Mouse (Mus musculus) heart, embryonic 13.5 days (tissue): Measurements from ENCODE around the gene Ccdc113. TPM values are rescaled to one million over a fixed set of nuclear protein-coding genes. Genes with fewer than 3 reads are reported as not detected.

Experiments
- ATAC-seq: fragments of 200-750 bp; cut with Nextera tagmentation; 2 replicates; pipeline ENCODE4 v1.8.0; 2017; ENCODE audit warnings: moderate TSS enrichment; ENCODE audit not compliant: insufficient number of reproducible peaks, low FRiP score, low TSS enrichment; ENCODE audit errors: extremely low read depth
- H3K27ac ChIP-seq: fragments of 300-500 bp; sonication (generic); replicated peaks from 2 replicates; pipeline ENCODE4 v1.5.1; 2015; ENCODE audit warnings: moderate library complexity, mild to moderate bottlenecking, inconsistent platforms
- H3K27me3 ChIP-seq: fragments of 300-500 bp; sonication (generic); replicated peaks from 2 replicates; pipeline ENCODE4 v1.6.1; 2015; ENCODE audit warnings: mild to moderate bottlenecking, inconsistent platforms
- H3K36me3 ChIP-seq: fragments of 300-500 bp; sonication (generic); 2 replicates; pipeline ENCODE4 v1.6.1; 2015; ENCODE audit warnings: mild to moderate bottlenecking, inconsistent platforms
- H3K4me1 ChIP-seq: fragments of 300-500 bp; sonication (generic); 2 replicates; pipeline ENCODE4 v1.6.1; 2015; ENCODE audit warnings: inconsistent platforms
- H3K4me2 ChIP-seq: fragments of 300-500 bp; sonication (generic); 2 replicates; pipeline ENCODE4 v1.6.1; 2015; ENCODE audit warnings: inconsistent platforms, mild to moderate bottlenecking, moderate library complexity
- H3K4me3 ChIP-seq: fragments of 300-500 bp; sonication (generic); 2 replicates; pipeline ENCODE4 v1.5.1; 2015; ENCODE audit warnings: moderate library complexity, mild to moderate bottlenecking, inconsistent platforms
- H3K9ac ChIP-seq: fragments of 300-500 bp; sonication (generic); 2 replicates; pipeline ENCODE4 v1.6.1; 2015; ENCODE audit warnings: inconsistent platforms, mild to moderate bottlenecking, moderate library complexity
- H3K9me3 ChIP-seq: fragments of 300-500 bp; sonication (generic); 2 replicates; pipeline ENCODE4 v1.6.1; 2016; ENCODE audit warnings: inconsistent platforms
- WGBS: fragments of 180-500 bp; shearing (Covaris S2); methylation state at CpG from one replicate; pipeline ENCODE4 v1.1.7; 2015; ENCODE audit warnings: mixed read lengths; 5-methylcytosine and 5-hydroxymethylcytosine counted together
- polyA plus RNA-seq: library from polyadenylated mRNA; unstranded; fragments of >200 nt; fragmentation: Nextera tagmentation; extraction: Ambion mirVana; gene quantifications from 2 replicates; pipeline ENCODE4 v1.2.1, GENCODE M21; 2015

Gene Ccdc113
- polyA plus RNA-seq, result 2.2 and 2.4 TPM in 2 replicates

DNA sequence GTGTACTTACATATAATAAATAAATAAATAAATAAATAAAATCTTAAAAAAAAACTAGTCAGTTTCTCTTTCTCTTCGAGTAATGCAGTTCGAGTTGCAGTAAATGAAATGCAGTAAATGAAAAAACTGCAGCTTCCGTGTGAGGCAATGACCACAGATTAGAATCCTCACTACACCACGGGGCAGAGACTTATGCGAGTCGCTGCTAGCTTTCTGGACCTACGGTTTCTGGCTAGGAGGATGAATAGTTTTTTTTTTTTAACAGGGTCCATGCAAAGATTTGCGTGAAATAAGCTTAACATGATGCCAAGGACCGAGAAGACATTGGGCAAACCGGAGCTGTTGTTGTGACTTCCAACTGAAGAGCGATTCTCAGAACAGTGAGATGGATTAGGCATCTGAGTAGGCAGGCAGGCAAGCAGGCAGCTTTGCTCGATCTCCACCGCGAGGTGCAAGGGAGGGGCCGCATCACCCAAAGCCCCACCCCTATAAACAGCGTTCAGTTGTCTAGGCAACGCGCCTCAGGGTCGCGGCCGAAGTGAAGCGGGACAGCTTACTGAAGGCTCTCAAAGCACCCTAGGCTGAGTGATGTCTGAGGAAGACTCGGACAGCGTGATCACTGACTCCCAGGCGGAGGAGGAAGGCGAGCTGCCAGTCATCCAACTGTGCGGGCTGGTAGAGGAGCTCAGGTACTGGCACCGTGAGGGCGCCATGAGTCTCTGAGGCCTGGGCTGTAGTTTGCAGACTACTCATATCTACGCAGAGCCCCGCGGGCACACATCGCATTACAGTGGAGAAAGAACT, at the start of gene Ccdc113:
TSS of gene Ccdc113 (plus strand) at position 502 of the 804 bp plus-strand sequence.
- no peaks in the 10 kb centered on the region for H3K27me3 ChIP-seq
- 5% methylated on average over 33 of the region's 33 CpGs for WGBS

DNA sequence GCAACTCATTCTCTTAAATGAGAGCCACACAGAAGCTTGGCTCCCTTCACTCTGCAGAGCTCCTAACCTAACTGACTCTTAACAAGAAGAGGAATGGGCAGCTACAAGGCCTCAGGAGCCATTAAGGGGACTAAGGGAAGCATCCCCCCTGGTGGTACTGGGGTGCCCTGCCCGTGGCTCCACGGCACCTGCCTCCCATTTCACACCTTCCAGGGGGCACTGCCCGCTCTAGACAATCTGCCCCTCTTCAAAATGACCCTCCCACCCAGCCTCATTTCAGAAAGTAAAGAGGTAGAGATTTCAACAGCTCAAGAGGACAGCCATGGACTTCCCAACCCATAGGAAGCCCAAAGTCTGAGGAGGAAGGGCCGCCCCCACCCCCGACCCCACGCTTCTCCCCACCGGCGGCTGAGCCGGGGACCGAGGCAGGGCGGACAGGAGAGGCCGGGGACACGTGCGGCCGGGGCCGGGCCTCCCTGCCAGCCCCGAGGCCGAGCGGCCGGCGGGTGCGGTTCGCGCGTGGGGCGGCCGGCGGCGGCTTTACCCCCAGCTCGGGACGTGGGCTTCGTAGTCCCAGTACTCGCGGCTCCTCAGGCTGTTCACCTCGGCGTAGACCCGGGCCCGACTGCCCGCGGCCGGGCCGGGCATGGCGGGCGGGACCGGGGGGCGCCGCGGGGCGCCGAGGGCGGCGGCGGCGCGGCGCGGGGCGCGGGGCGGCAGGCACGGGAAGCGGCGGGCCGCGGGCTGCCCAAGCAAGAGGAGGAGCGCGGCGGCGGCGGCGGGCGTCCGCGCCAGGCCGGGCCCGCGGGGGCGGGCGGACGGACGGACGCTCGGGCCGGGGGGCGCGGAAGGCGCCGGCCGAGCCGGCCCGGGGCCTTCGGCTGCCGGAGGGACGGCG, 45.8 kb upstream of the Ccdc113 start:
- Histone ChIP-seq H3K4me3 (peak overlapping the region; percentile 98), H3K9ac (peak overlapping the region; percentile 99)
- WGBS, result under 1% methylated on average over 55 of the region's 95 CpGs

More for the DNA sequence above, at the start of gene Ccdc113:
- peak; percentile 72; the same call in 1 of the 2 replicates for ATAC-seq
- no peaks in the 10 kb centered on the region for H3K9me3 ChIP-seq
- H3K4me1 ChIP-seq, result peaks cover 6% of the 10 kb centered on the region; the same call in 1 of the 2 replicates
- 0 out of 2 replicates have a peak within 1 kb of the TSS, but pooled peaks have one; percentile 24 for H3K27ac ChIP-seq
- peak within 1 kb of the TSS; percentile 77 for H3K9ac ChIP-seq
- peak within 1 kb of the TSS; percentile 79 for H3K4me2 ChIP-seq
- H3K4me3 ChIP-seq, result peak within 1 kb of the TSS; percentile 62
- H3K36me3 ChIP-seq, result no peaks in the 10 kb centered on the region

DNA sequence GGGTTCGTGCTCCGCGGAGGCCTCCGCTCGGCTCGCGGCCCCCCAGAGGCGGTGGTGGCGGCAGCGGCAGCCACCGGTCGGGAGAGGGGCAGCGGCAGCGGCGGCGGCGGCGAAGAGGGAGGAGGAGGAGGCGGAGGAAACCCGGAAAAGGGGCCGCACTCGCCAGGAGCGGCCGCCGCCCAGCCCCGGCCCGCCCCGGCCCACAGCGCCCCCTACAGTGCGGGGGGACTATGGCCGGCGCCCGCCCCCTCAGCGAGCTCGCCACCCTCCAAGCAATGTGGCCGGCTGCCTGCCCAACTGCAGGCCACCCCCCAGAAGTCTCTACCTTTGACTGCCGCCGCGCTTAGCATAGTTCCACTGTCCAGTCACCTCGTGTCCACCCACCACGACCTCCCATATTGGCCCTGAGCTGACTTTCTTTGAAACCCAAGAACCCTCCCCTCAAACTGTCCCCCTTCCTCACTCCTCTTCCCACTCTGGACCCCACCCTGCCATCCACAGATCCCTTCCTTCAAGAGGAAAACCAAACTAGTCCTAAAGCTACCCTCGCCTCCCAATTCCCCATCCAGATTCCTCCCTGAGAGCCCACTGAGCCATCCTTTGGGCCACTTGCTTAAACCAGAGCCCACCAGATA, 45.1 kb upstream of the Ccdc113 start:
- ATAC-seq, result peak; percentile 74
- Histone ChIP-seq H3K4me1 (peaks cover 21% of the 10 kb centered on the region), H3K9me3 (no peaks in the 10 kb centered on the region), H3K27me3 (no peaks in the 10 kb centered on the region), H3K4me3 (peak overlapping the region; percentile 98), H3K9ac (peak overlapping the region; percentile 99), H3K27ac (peak overlapping the region; percentile 66; the same call in 1 of the 2 replicates), H3K36me3 (peaks cover 31% of the 10 kb centered on the region), H3K4me2 (peak overlapping the region; percentile 90)
- WGBS, result 4% methylated on average over 7 of the region's 42 CpGs

More for the DNA sequence above, 45.8 kb upstream of the Ccdc113 start:
- Histone ChIP-seq H3K4me1 (peaks cover 21% of the 10 kb centered on the region), H3K4me2 (peak overlapping the region; percentile 90), H3K36me3 (peaks cover 39% of the 10 kb centered on the region), H3K27me3 (no peaks in the 10 kb centered on the region), H3K9me3 (no peaks in the 10 kb centered on the region), H3K27ac (peak overlapping the region; percentile 66)
- ATAC-seq, result peak; percentile 48; the same call in 1 of the 2 replicates

DNA sequence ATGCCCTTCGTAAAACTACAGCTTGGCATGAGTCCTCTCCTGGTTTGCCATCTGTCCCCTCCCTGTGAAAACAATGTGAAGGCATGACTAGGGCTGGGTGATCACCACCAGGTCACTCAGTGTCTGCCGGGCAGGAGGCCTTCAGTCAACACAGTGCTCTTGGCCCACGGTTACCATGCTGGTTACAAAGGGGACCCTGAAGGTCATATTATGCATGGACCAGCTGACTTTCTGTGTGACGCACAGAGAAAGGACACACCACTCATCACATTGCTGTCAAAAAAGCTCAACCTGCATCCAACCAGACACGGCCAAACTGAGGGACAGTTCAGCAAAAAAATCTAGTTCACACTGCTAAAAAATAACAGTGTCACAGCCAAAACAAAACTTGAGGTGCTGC, 43.9 kb upstream of the Ccdc113 start, which contains the start of gene Csnk2a2:
TSS of gene Csnk2a2 (minus strand) at position 34 of the 400 bp plus-strand sequence.
- Histone ChIP-seq H3K4me3 (peak within 1 kb of the TSS; percentile 98), H3K9ac (peak within 1 kb of the TSS; percentile 99), H3K36me3 (peaks cover 19% of the 10 kb centered on the region), H3K9me3 (no peaks in the 10 kb centered on the region), H3K27ac (no peak within 1 kb of the TSS), H3K4me1 (peaks cover 21% of the 10 kb centered on the region), H3K27me3 (no peaks in the 10 kb centered on the region), H3K4me2 (peak within 1 kb of the TSS; percentile 90)
- ATAC-seq, result no peak
- WGBS, result 71% methylated on average over 5 of the region's 5 CpGs

DNA sequence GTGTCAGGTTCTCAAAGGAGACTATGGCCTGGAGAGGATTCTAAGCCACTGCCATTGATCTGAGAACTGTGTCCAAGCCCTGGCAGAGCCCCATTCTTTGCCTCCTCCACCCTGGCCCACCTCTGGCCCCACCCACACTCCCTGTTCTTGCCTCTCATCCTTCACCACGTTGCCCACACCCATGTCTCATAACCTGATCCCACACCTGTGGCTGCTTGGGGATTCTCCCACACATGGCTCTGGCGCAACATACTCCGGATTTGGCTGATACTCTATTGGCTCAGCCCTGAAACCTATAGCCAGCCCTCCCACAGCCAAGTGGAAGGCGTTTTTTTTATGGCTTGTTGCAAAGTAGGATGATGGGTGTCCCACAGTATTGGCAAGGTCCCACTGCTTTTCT, 41.8 kb upstream of the Ccdc113 start:
- Histone ChIP-seq H3K9me3 (no peaks in the 10 kb centered on the region), H3K27me3 (no peaks in the 10 kb centered on the region), H3K4me2 (no peak overlapping the region), H3K36me3 (no peaks in the 10 kb centered on the region), H3K4me3 (no peak overlapping the region), H3K4me1 (peaks cover 15% of the 10 kb centered on the region), H3K9ac (no peak overlapping the region), H3K27ac (no peak overlapping the region)
- ATAC-seq, result no peak
- WGBS, result 61% methylated on average over 4 of the region's 4 CpGs

DNA sequence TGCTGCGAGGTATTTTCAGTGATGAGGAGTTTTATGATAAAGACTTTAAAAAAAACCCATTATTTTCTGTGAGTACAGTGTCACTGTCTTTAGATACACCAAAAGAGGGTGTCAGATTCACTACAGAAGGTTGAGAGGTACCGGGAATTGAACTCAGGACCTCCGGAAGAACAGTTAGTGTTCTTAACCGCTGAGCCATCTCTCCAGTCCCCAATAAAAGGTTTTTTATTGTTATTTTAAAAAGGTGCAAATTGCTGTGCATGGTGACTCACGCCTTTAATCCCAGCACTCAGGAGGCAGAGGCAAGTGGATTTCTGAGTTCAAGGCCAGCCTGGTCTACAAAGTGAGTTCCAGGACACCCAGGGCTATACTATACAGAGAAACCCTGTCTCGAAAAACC, 38.4 kb upstream of the Ccdc113 start:
- no peaks in the 10 kb centered on the region for H3K9me3 ChIP-seq
- 75% methylated on average over 6 of the region's 6 CpGs for WGBS
- no peak for ATAC-seq
- no peak overlapping the region for H3K4me2 ChIP-seq
- H3K4me3 ChIP-seq, result no peak overlapping the region
- H3K4me1 ChIP-seq, result peaks cover 6% of the 10 kb centered on the region; the same call in 1 of the 2 replicates
- no peaks in the 10 kb centered on the region for H3K27me3 ChIP-seq
- H3K27ac ChIP-seq, result no peak overlapping the region
- no peak overlapping the region for H3K9ac ChIP-seq
- no peaks in the 10 kb centered on the region for H3K36me3 ChIP-seq

DNA sequence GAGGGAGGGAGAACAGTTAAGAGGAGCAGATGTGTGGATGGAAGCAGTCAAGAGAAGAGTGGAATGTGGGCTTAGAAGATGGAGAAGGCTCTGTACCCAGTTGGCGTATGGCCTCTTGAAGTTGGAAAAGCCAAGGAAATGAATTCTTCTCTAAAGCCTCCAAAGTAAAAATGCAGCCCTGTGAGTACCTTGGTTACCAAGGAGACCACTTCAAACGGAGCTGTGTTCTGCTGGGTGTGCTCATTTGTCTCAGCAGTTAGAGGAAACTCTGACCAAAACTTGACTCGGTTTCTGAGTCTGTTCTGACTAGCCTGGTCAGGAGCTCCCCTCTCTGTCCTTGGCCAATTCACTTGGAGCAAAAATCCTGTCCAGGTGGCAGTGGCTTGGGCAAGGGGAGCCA, 37.5 kb upstream of the Ccdc113 start:
- Histone ChIP-seq H3K36me3 (no peaks in the 10 kb centered on the region), H3K4me2 (no peak overlapping the region), H3K27me3 (no peaks in the 10 kb centered on the region), H3K4me1 (peaks cover 6% of the 10 kb centered on the region; the same call in 1 of the 2 replicates), H3K9ac (no peak overlapping the region), H3K9me3 (no peaks in the 10 kb centered on the region), H3K27ac (no peak overlapping the region), H3K4me3 (no peak overlapping the region)
- no peak for ATAC-seq
- 43% methylated on average over 3 of the region's 3 CpGs for WGBS

DNA sequence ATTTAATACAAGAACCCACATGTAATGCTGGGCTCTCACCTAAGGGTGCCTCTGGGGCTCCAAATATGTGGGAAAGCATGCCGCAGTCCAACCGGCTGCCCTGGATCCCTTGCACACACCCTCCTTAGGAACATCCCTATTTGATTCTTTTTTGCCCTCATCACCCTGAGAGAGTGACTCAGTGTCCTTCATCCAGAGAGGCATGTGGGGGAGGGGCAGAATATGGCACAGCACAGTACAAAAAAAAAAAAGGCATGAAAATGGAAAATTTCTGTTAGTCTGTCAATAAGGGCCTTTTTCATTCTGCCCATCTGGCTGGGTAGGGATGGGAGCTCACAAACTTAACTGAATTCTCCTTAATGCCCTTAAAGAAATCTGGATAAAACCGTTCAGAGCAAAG, 36.1 kb upstream of the Ccdc113 start:
- Histone ChIP-seq H3K4me1 (peaks cover 6% of the 10 kb centered on the region; the same call in 1 of the 2 replicates), H3K36me3 (no peaks in the 10 kb centered on the region), H3K27me3 (no peaks in the 10 kb centered on the region), H3K4me2 (no peak overlapping the region), H3K4me3 (no peak overlapping the region), H3K9ac (no peak overlapping the region), H3K27ac (no peak overlapping the region), H3K9me3 (no peaks in the 10 kb centered on the region)
- 77% methylated on average over 3 of the region's 3 CpGs for WGBS
- no peak for ATAC-seq

DNA sequence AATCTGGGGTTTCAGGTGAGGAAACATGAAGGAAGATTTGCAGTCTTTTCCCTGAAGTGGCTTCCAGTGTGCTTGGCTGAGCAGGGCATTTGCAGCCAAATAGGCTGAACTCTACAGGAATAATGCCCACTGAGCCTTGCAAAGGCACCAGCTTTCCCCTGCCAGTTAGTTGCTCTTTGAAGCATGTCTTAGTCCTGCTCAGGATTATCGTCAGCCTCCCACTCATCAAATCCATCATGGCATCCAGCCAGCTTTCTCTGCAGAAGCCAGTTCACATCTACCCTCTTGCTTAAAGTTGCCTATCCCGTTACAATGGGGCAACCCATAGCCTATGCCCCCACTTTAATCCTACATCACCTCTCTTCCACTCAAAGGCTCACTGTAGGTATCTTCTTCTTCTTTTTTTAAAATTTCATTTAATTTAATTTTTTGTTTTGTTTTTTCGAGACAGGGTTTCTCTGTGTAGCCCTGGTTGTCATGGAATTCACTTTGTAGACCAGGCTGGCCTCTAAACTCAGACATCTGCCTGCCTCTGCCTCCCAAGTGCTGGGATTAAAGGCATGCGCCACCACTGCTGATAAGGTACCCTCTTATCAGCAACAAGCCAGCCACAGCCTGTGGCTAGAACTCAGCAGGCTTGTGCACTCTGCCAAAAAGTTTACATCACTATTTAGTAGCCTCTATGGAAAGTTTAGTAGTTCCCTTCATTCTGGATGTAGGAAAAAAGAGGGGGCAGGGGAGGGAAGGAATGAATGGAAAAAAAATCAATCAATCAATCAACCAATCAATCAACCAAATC, 34.4 kb upstream of the Ccdc113 start:
- Histone ChIP-seq H3K27ac (no peak overlapping the region), H3K9ac (no peak overlapping the region), H3K27me3 (no peaks in the 10 kb centered on the region), H3K36me3 (no peaks in the 10 kb centered on the region), H3K4me1 (peaks cover 6% of the 10 kb centered on the region; the same call in 1 of the 2 replicates), H3K4me3 (no peak overlapping the region), H3K4me2 (no peak overlapping the region), H3K9me3 (no peaks in the 10 kb centered on the region)
- WGBS, result 51% methylated on average over 4 of the region's 4 CpGs
- no peak for ATAC-seq

DNA sequence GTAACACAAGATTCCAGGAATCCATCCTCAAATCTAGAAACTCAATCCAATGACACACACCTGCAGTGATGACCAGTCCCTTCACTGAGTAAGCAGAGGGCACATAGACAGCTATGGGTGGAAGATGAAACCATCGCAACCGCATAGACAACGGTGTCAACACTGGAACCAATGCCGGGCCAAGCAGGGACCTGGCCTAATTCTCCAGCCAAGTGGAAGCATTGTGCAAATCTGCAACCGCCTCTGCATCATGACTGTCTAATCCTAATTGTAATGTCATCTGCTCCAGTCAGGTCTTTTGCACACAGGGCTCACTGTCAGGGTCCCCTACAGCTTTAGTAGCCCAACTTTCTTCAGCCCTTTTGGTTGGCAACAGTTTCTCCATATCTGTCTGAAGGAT, 33.4 kb upstream of the Ccdc113 start:
- H3K4me2 ChIP-seq, result no peak overlapping the region
- no peak overlapping the region for H3K4me3 ChIP-seq
- no peaks in the 10 kb centered on the region for H3K36me3 ChIP-seq
- peaks cover 6% of the 10 kb centered on the region; the same call in 1 of the 2 replicates for H3K4me1 ChIP-seq
- H3K9ac ChIP-seq, result no peak overlapping the region
- no peak overlapping the region for H3K27ac ChIP-seq
- no peak for ATAC-seq
- 95% methylated on average over 5 of the region's 5 CpGs for WGBS
- no peaks in the 10 kb centered on the region for H3K9me3 ChIP-seq
- no peaks in the 10 kb centered on the region for H3K27me3 ChIP-seq
